Mouse (Mus musculus) ES-Bruce4 (cell line): ENCODE measurements around the gene Zfp445. TPM values are rescaled to one million over a fixed set of nuclear protein-coding genes. Genes with fewer than 3 reads are reported as not detected.

Source experiments
- H3K27ac ChIP-seq: 2 replicates; pipeline ENCODE4 v1.5.1; 2012; ENCODE audit warnings: low read length, inconsistent platforms; ENCODE audit not compliant: insufficient read depth
- H3K27me3 ChIP-seq: 2 replicates; pipeline ENCODE4 v1.6.1; 2012; ENCODE audit warnings: mild to moderate bottlenecking, low read length, inconsistent platforms; ENCODE audit not compliant: control insufficient read depth, poor library complexity, insufficient read depth, severe bottlenecking
- H3K36me3 ChIP-seq: 2 replicates; pipeline ENCODE4 v1.6.1; 2012; ENCODE audit warnings: inconsistent platforms, mild to moderate bottlenecking, low read length, moderate library complexity; ENCODE audit not compliant: control insufficient read depth, poor library complexity, insufficient read depth, severe bottlenecking
- H3K4me1 ChIP-seq: one replicate; pipeline ENCODE4 v1.8.1; 2011; ENCODE audit warnings: low read length; ENCODE audit not compliant: control insufficient read depth, insufficient read depth
- H3K4me3 ChIP-seq: 2 replicates; pipeline ENCODE4 v1.5.1; 2011; ENCODE audit warnings: low read depth, mild to moderate bottlenecking, low read length
- H3K9ac ChIP-seq: 2 replicates; pipeline ENCODE4 v1.6.1; 2012; ENCODE audit warnings: low read depth, mild to moderate bottlenecking, inconsistent platforms; ENCODE audit not compliant: poor library complexity, severe bottlenecking
- H3K9me3 ChIP-seq: replicated peaks from 2 replicates; pipeline ENCODE4 v1.6.1; 2012; ENCODE audit warnings: mild to moderate bottlenecking, low read length, inconsistent platforms; ENCODE audit not compliant: control insufficient read depth, poor library complexity, insufficient read depth, severe bottlenecking
- CTCF ChIP-seq: IDR thresholded peaks from one replicate; pipeline ENCODE4 v1.8.1; 2011; ENCODE audit warnings: low read depth, low read length
- EP300 ChIP-seq: IDR thresholded peaks from 2 replicates; pipeline ENCODE4 v1.6.1; 2011; ENCODE audit warnings: low read depth, low read length; ENCODE audit not compliant: insufficient read depth
- POLR2A ChIP-seq: IDR thresholded peaks from one replicate; pipeline ENCODE4 v1.8.1; 2011; ENCODE audit warnings: low read length; ENCODE audit not compliant: insufficient read depth
- polyA plus RNA-seq: library from polyadenylated mRNA; stranded (reverse); fragments of >200 nt; gene quantifications from 2 replicates; pipeline ENCODE4 v1.2.4, GENCODE M21; 2011; ENCODE audit warnings: low read depth; ENCODE audit not compliant: missing spikeins, insufficient read depth, insufficient read length

Zfp445 gene
- polyA plus RNA-seq, 1 experiment: 107 TPM

GRCm38 (mm10) chr9:122875145-122875544 is 9.3 kb upstream of the Zfp445 start:
- Histone ChIP-seq H3K4me1 (no peaks in the 10 kb centered on the region), H3K4me3 (no peak overlapping the region), H3K9ac (no peak overlapping the region), H3K9me3 (no peaks in the 10 kb centered on the region), H3K27me3 (no peaks in the 10 kb centered on the region), H3K36me3 (no peaks in the 10 kb centered on the region), H3K27ac (no peak overlapping the region)
- no peak for TF ChIP-seq CTCF
- no peak for TF ChIP-seq EP300
- no peak for TF ChIP-seq POLR2A

GRCm38 (mm10) chr9:122874653-122875052 is 8.8 kb upstream of the Zfp445 start:
- Histone ChIP-seq H3K36me3 (no peaks in the 10 kb centered on the region), H3K27me3 (no peaks in the 10 kb centered on the region), H3K27ac (no peak overlapping the region), H3K9ac (no peak overlapping the region), H3K4me3 (no peak overlapping the region), H3K9me3 (no peaks in the 10 kb centered on the region), H3K4me1 (no peaks in the 10 kb centered on the region)
- TF ChIP-seq EP300 (no peak), CTCF (no peak), POLR2A (no peak)

- no peak overlapping the region for H3K9ac ChIP-seq
- H3K4me3 ChIP-seq: no peak overlapping the region
- no peaks in the 10 kb centered on the region for H3K4me1 ChIP-seq
- H3K36me3 ChIP-seq: no peaks in the 10 kb centered on the region
- no peak overlapping the region for H3K27ac ChIP-seq
- no peak for TF ChIP-seq POLR2A
- no peak for TF ChIP-seq CTCF
- no peaks in the 10 kb centered on the region for H3K27me3 ChIP-seq
- H3K9me3 ChIP-seq: no peaks in the 10 kb centered on the region
These were observed 6.8 kb upstream of the Zfp445 start for GRCm38 (mm10) chr9:122872595-122872994.

- H3K9me3 ChIP-seq: peaks cover 19% of the 10 kb centered on the region
- no peaks in the 10 kb centered on the region for H3K4me1 ChIP-seq
- peaks cover 12% of the 10 kb centered on the region for H3K36me3 ChIP-seq
- H3K4me3 ChIP-seq: no peak overlapping the region
- no peaks in the 10 kb centered on the region for H3K27me3 ChIP-seq
- TF ChIP-seq CTCF (no peak), POLR2A (no peak), EP300 (no peak)
- H3K9ac ChIP-seq: no peak overlapping the region
- no peak overlapping the region for H3K27ac ChIP-seq
These were observed 386 bp upstream of the Zfp445 start for GRCm38 (mm10) chr9:122866192-122866591.

- no peaks in the 10 kb centered on the region for H3K4me1 ChIP-seq
- no peak overlapping the region for H3K27ac ChIP-seq
- peak overlapping the region; percentile 22; the same call in 1 of the 2 replicates for H3K4me3 ChIP-seq
- no peak for TF ChIP-seq POLR2A
- no peaks in the 10 kb centered on the region for H3K27me3 ChIP-seq
- peaks cover 33% of the 10 kb centered on the region for H3K9me3 ChIP-seq
- peak overlapping the region; percentile 74 for H3K9ac ChIP-seq
- peaks cover 24% of the 10 kb centered on the region for H3K36me3 ChIP-seq
These were observed 958 bp downstream of the Zfp445 start for GRCm38 (mm10) chr9:122864848-122865247.

GRCm38 (mm10) chr9:122863731-122864130 is 2.1 kb downstream of the Zfp445 start:
- no peak overlapping the region for H3K4me3 ChIP-seq
- no peaks in the 10 kb centered on the region for H3K27me3 ChIP-seq
- H3K4me1 ChIP-seq: no peaks in the 10 kb centered on the region
- H3K9ac ChIP-seq: no peak overlapping the region
- no peak for TF ChIP-seq POLR2A
- TF ChIP-seq CTCF: no peak
- TF ChIP-seq EP300: no peak
- peaks cover 44% of the 10 kb centered on the region for H3K9me3 ChIP-seq
- H3K36me3 ChIP-seq: peaks cover 29% of the 10 kb centered on the region
- no peak overlapping the region for H3K27ac ChIP-seq
